Mouse (Mus musculus): ENCODE measurements around the gene Zfp14. TPM values are rescaled to one million over a fixed set of nuclear protein-coding genes. Genes with fewer than 3 reads are reported as not detected.
A peak's percentile ranks its signal among the peaks of the same experiment; 100 is the strongest.

The Zfp14 gene
- not detected in 2 replicates for total RNA-seq (2014; fragmentation: Nextera tagmentation)
- total RNA-seq (2017) = 0.05 and 0.17 TPM in 2 replicates
- polyA plus RNA-seq (2012) = not detected in 2 replicates

DNA sequence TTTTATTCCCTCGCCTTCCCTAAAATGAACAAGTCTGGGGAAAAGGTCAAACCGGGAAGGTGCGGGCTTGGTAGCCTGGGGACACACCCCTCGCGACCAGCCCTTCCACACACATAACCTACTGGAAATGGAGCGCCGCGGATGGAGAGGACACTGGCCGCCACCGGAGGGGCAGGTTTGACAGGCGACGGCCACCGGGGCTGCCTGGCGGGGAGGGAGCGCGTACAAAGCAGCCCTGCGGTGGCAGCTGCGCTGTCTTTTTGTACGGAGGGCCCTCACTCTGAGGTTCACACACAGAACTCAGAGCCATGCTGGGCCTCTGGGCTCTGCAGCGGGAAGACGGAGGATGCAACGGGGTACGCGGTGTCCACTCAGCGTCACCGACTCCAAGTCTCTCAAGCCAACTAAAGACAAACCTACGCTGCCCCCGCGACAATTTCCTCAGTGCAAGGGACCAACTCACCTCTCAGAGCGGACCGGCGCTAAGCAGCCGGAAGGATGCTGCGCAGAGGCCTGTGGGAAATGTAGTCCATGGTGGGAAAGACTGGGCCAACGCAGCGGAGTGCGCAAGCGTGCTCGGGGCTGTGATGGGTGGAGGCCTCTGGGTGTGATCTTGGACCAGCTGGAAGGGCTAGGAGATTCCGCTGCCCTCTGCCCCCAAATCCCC lies at the start of gene Zfp14:
Zfp14 (minus strand) TSS at position 499 of the 667 bp plus-strand sequence.
- H3K4me3 ChIP-seq (ENCODE audit: low read depth, low read length) = peak within 1 kb of the TSS; percentile 8; the same call in 1 of the 2 replicates
- no peaks in the 10 kb centered on the region for H3K9me3 ChIP-seq (replicated peaks)
- no peak for TF ChIP-seq CTCF (IDR thresholded peaks at IDR 0.05; ENCODE audit: low read depth, low read length)
- TF ChIP-seq GATA1 (IDR thresholded peaks at IDR 0.05; ENCODE audit: borderline replicate concordance, low read length) = no peak
- TF ChIP-seq GATA2 (IDR thresholded peaks at IDR 0.05; ENCODE audit: borderline replicate concordance, low read depth, low read length) = no peak
- TF ChIP-seq POLR2AphosphoS5 (IDR thresholded peaks at IDR 0.05; ENCODE audit: insufficient replicate concordance, low read depth, low read length) = no peak
- no peak for TF ChIP-seq TAL1 (conservative IDR thresholded peaks at IDR 0.05; ENCODE audit: low read depth, low read length)
- H3K4me1 ChIP-seq (ENCODE audit: insufficient read depth, low read depth, low read length) = peaks cover 8% of the 10 kb centered on the region; the same call in 1 of the 2 replicates
- H3K27me3 ChIP-seq (ENCODE audit: insufficient read depth, low read length) = peaks cover 20% of the 10 kb centered on the region
- ATAC-seq (ENCODE audit: extremely low read depth, insufficient number of reproducible peaks, low FRiP score, poor library complexity, severe bottlenecking) (no peak), DNase-seq (ENCODE audit: low spot score) (no peak)
- H3K36me3 ChIP-seq (replicated peaks) = no peaks in the 10 kb centered on the region

DNA sequence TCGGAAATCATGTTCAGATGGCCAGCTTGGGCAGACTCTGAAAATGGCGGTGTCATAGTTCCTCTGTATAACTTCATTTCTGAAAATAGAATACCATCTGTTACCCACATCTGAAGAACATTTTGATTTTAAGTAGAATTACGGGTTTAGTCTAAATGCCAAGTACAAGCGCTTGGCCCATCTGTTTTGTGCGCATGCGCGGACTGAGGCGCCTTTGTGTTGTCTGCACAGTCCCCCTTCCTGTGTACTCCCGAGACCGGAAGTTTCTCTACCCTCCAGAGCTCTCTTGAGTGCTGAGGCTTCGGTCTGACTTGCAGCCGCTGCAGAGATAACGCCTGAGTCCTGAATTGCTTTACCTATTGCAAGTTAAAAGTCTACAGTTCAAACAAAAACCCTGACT lies 48.1 kb upstream of the Zfp14 start:
- peaks cover 45% of the 10 kb centered on the region for H3K36me3 ChIP-seq (replicated peaks)
- peaks cover 21% of the 10 kb centered on the region for H3K4me1 ChIP-seq (ENCODE audit: insufficient read depth, low read depth, low read length)
- ATAC-seq (ENCODE audit: extremely low read depth, insufficient number of reproducible peaks, low FRiP score, poor library complexity, severe bottlenecking) = no peak
- H3K27me3 ChIP-seq (ENCODE audit: insufficient read depth, low read length) = no peaks in the 10 kb centered on the region
- no peak for DNase-seq (ENCODE audit: low spot score)
- TF ChIP-seq GATA2 (IDR thresholded peaks at IDR 0.05; ENCODE audit: borderline replicate concordance, low read depth, low read length) (no peak), CTCF (IDR thresholded peaks at IDR 0.05; ENCODE audit: low read depth, low read length) (no peak), POLR2AphosphoS5 (IDR thresholded peaks at IDR 0.05; ENCODE audit: insufficient replicate concordance, low read depth, low read length) (no peak), GATA1 (IDR thresholded peaks at IDR 0.05; ENCODE audit: borderline replicate concordance, low read length) (no peak), TAL1 (conservative IDR thresholded peaks at IDR 0.05; ENCODE audit: low read depth, low read length) (no peak)
- H3K4me3 ChIP-seq (ENCODE audit: low read depth, low read length) = no peak overlapping the region
- peaks cover 7% of the 10 kb centered on the region for H3K9me3 ChIP-seq (replicated peaks)

DNA sequence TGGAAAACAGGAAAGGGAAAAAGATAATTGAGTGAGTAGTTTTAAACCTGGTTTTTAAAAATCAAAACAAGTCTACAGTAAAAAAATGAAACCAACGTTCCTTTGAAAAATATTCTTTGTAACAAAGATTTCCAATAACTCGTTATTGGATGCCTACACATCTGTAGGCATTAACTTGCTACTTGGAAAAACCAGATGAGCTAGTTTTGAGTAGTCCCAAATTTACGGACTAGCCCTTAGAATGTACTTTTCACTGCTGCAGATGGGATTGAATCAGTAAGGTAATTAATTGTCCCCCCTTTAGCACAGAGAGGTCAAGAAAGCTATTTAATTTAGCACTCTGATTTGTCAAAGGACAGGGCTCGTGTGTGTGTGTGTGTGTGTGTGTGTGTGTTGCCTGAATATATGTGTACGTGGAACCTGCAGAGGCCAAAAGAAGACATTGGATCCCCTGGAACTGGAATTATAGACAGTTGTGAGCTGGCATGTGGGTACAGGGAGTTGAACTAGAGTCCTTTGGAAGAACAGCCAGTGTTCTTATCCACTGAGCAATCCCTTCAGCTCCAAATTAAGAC lies 44.5 kb upstream of the Zfp14 start:
- no peak for ATAC-seq (ENCODE audit: extremely low read depth, insufficient number of reproducible peaks, low FRiP score, poor library complexity, severe bottlenecking)
- no peak for TF ChIP-seq GATA1 (IDR thresholded peaks at IDR 0.05; ENCODE audit: borderline replicate concordance, low read length)
- no peak for TF ChIP-seq TAL1 (conservative IDR thresholded peaks at IDR 0.05; ENCODE audit: low read depth, low read length)
- no peak for TF ChIP-seq GATA2 (IDR thresholded peaks at IDR 0.05; ENCODE audit: borderline replicate concordance, low read depth, low read length)
- TF ChIP-seq POLR2AphosphoS5 (IDR thresholded peaks at IDR 0.05; ENCODE audit: insufficient replicate concordance, low read depth, low read length) = no peak
- no peak for TF ChIP-seq CTCF (IDR thresholded peaks at IDR 0.05; ENCODE audit: low read depth, low read length)
- Histone ChIP-seq H3K9me3 (replicated peaks) (no peaks in the 10 kb centered on the region), H3K4me1 (ENCODE audit: insufficient read depth, low read depth, low read length) (peaks cover 36% of the 10 kb centered on the region), H3K4me3 (ENCODE audit: low read depth, low read length) (peak overlapping the region; percentile 79), H3K36me3 (replicated peaks) (peaks cover 22% of the 10 kb centered on the region), H3K27me3 (ENCODE audit: insufficient read depth, low read length) (no peaks in the 10 kb centered on the region)
- no peak for DNase-seq (ENCODE audit: low spot score)

DNA sequence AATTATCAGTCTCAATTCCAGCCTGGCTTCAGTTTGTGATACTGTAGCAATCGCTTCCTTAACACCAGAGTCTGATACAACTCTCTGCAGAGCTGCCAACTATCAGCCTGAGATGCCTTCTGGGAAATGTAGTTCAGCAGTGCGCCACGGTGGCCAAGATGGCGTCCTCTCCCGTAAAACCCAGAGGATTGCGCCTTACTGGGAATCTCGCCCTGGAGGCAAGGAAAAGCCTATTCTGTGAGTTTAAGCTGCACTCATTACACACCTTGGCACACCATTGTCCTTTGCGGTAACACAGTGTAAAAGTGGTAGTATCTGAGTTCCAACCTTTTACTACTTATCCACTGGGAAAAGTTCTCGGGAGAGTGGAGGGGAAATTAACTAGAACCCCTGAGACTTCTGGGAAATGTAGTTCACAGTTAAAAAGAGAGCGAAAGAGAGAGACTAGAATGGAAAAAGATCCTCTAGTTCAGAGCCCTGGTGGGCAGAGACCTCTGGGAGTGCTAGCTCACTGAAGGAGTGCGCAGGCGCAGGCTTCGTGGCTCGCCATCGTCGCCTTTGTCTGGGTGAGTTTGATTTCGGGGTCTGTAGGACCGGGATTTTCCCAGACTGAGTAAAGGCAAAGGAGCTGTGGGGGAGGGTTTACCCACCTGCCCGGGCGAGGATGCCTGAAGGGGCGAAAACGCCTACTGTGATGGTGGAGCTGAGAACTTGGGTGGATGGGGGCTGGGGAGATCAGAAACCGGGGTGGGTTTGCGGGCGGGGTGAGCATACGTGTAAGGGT lies 43.7 kb upstream of the Zfp14 start, which contains the start of gene Zfp260:
Zfp260 (plus strand) TSS at position 132 of the 784 bp plus-strand sequence.
- peaks cover 19% of the 10 kb centered on the region for H3K36me3 ChIP-seq (replicated peaks)
- DNase-seq (ENCODE audit: low spot score) (peak; percentile 84), ATAC-seq (ENCODE audit: extremely low read depth, insufficient number of reproducible peaks, low FRiP score, poor library complexity, severe bottlenecking) (peak; percentile 36)
- no peaks in the 10 kb centered on the region for H3K9me3 ChIP-seq (replicated peaks)
- peaks cover 39% of the 10 kb centered on the region for H3K4me1 ChIP-seq (ENCODE audit: insufficient read depth, low read depth, low read length)
- TF ChIP-seq GATA2 (IDR thresholded peaks at IDR 0.05; ENCODE audit: borderline replicate concordance, low read depth, low read length) (no peak), GATA1 (IDR thresholded peaks at IDR 0.05; ENCODE audit: borderline replicate concordance, low read length) (no peak), CTCF (IDR thresholded peaks at IDR 0.05; ENCODE audit: low read depth, low read length) (no peak), POLR2AphosphoS5 (IDR thresholded peaks at IDR 0.05; ENCODE audit: insufficient replicate concordance, low read depth, low read length) (no peak), TAL1 (conservative IDR thresholded peaks at IDR 0.05; ENCODE audit: low read depth, low read length) (no peak)
- H3K4me3 ChIP-seq (ENCODE audit: low read depth, low read length) = peak within 1 kb of the TSS; percentile 79
- no peaks in the 10 kb centered on the region for H3K27me3 ChIP-seq (ENCODE audit: insufficient read depth, low read length)

DNA sequence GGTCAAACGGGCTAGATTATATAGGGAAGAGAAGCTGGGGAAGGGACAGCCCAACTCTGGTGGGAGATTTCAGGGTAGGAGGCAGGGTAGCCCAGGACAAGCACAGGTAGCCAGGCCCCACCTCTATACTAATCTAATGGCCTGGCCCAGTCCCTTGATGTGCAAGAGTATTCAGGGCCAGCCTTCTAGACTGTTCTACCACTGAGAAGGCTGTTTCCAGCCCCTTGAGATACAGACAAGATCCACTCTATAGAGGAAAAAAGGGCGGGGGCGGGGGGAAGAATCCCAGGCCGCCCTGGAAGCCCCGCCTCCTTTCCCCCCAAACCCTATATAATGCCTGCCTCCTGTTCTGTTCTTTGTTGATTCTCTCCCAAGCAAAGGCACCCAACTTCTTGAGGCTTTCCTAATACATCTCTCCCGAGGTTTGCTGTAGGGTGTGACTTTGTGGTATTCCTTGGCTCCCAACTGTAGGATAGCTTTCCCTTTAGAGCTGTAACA lies 42.8 kb upstream of the Zfp14 start:
- peaks cover 48% of the 10 kb centered on the region for H3K4me1 ChIP-seq (ENCODE audit: insufficient read depth, low read depth, low read length)
- peak overlapping the region; percentile 79; the same call in 1 of the 2 replicates for H3K4me3 ChIP-seq (ENCODE audit: low read depth, low read length)

DNA sequence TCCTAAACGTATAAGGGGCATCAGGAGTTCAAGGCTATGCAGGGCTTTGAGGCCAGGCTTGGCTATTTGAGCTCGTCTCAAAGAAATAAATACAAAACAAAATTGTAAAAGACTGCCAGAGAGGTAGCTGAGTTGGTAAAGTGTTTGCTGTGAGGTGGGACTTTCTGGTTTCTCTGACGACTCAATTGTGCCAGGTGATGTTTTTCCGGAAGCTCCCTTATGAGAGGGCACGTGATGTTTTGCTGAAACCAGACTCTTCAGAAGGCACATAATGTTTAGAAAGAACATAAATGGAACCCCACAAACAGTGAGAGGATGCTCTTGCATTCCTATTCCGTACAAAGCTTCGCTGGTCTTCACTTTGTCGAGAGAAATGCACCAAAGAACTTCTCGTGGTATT lies 41.5 kb upstream of the Zfp14 start:
- no peak for ATAC-seq (ENCODE audit: extremely low read depth, insufficient number of reproducible peaks, low FRiP score, poor library complexity, severe bottlenecking)
- Histone ChIP-seq H3K4me3 (ENCODE audit: low read depth, low read length) (no peak overlapping the region), H3K9me3 (replicated peaks) (no peaks in the 10 kb centered on the region), H3K4me1 (ENCODE audit: insufficient read depth, low read depth, low read length) (peaks cover 51% of the 10 kb centered on the region), H3K27me3 (ENCODE audit: insufficient read depth, low read length) (no peaks in the 10 kb centered on the region), H3K36me3 (replicated peaks) (peaks cover 8% of the 10 kb centered on the region)
- no peak for DNase-seq (ENCODE audit: low spot score)
- TF ChIP-seq GATA1 (IDR thresholded peaks at IDR 0.05; ENCODE audit: borderline replicate concordance, low read length) (no peak), CTCF (IDR thresholded peaks at IDR 0.05; ENCODE audit: low read depth, low read length) (no peak), GATA2 (IDR thresholded peaks at IDR 0.05; ENCODE audit: borderline replicate concordance, low read depth, low read length) (no peak), TAL1 (conservative IDR thresholded peaks at IDR 0.05; ENCODE audit: low read depth, low read length) (no peak), POLR2AphosphoS5 (IDR thresholded peaks at IDR 0.05; ENCODE audit: insufficient replicate concordance, low read depth, low read length) (no peak)

More for the DNA sequence above, 42.8 kb upstream of the Zfp14 start:
- no peak for ATAC-seq (ENCODE audit: extremely low read depth, insufficient number of reproducible peaks, low FRiP score, poor library complexity, severe bottlenecking)
- peaks cover 13% of the 10 kb centered on the region for H3K36me3 ChIP-seq (replicated peaks)
- no peaks in the 10 kb centered on the region for H3K9me3 ChIP-seq (replicated peaks)
- H3K27me3 ChIP-seq (ENCODE audit: insufficient read depth, low read length) = no peaks in the 10 kb centered on the region
- no peak for TF ChIP-seq TAL1 (conservative IDR thresholded peaks at IDR 0.05; ENCODE audit: low read depth, low read length)
- TF ChIP-seq POLR2AphosphoS5 (IDR thresholded peaks at IDR 0.05; ENCODE audit: insufficient replicate concordance, low read depth, low read length) = no peak
- DNase-seq (ENCODE audit: low spot score) = no peak

Measured in G1E (cell line).